Comparison of ENCODE assay signal across 8 mouse cellular contexts in genomic region chr2:180126195-180126594, GRCm38 (mm10). TPM values are rescaled to one million over a fixed set of nuclear protein-coding genes. Genes with fewer than 3 reads are reported as not detected.
DNase-seq lines count a peak whose midpoint lies in the region; ATAC-seq and TF ChIP-seq lines count a peak whose summit lies in the region.

No protein-coding gene starts in this region.

- ATAC-seq in megakaryocyte-erythroid progenitor cell, adult 5-6 weeks (replicated peaks; ENCODE audit: low FRiP score, low TSS enrichment, poor library complexity, severe bottlenecking): peak; percentile 30; the same call in 1 of the 2 replicates

- no peak for TF ChIP-seq POLR2A in thymus, adult 2 months (IDR thresholded peaks at IDR 0.05; ENCODE audit: control insufficient read depth, extremely low read depth, insufficient read depth, low read length, poor library complexity)

- peak; percentile 58 to 77 for DNase-seq in heart, adult 18-20 months
- DNase-seq in heart, embryonic 10.5 days (ENCODE audit: low spot score): no peak
- no peak for DNase-seq in thymus, adult 2 months
- no peak for DNase-seq in thymus, postnatal 0 days (ENCODE audit: low spot score)
- peak; percentile 44 for DNase-seq in heart, adult 8-10 months (ENCODE audit: low spot score)
- no peak for DNase-seq in spleen, adult 12 weeks (ENCODE audit: low spot score)
- DNase-seq in frontal cortex, adult 2 months (ENCODE audit: extremely low spot score in 1 of 2, low spot score in 1 of 2): no peak

- H3K27me3 ChIP-seq in heart, embryonic 10.5 days (ENCODE audit: insufficient read depth, poor library complexity, severe bottlenecking): no peaks in the 10 kb centered on the region
- H3K27me3 ChIP-seq in thymus, adult 2 months (ENCODE audit: control insufficient read depth, insufficient read depth, low read length): no peaks in the 10 kb centered on the region

- TF ChIP-seq CTCF in thymus, adult 2 months (IDR thresholded peaks at IDR 0.05; ENCODE audit: borderline replicate concordance, control insufficient read depth, extremely low read depth, insufficient read depth, low read length, poor library complexity): 0 out of 2 replicates have a peak, but pooled peaks have one; percentile 18

- WGBS in heart, embryonic 10.5 days: 30% methylated on average over 4 of the region's 4 CpGs
- 26% methylated on average over 4 of the region's 4 CpGs for WGBS in thymus, adult 2 months

- H3K36me3 ChIP-seq in heart, embryonic 10.5 days: peaks cover 8% of the 10 kb centered on the region
- no peaks in the 10 kb centered on the region for H3K36me3 ChIP-seq in thymus, adult 2 months (ENCODE audit: control insufficient read depth, insufficient read depth, low read length)

- no peaks in the 10 kb centered on the region for H3K9me3 ChIP-seq in heart, embryonic 10.5 days

- peaks cover 26% of the 10 kb centered on the region for H3K4me1 ChIP-seq in heart, embryonic 10.5 days
- peaks cover 7% of the 10 kb centered on the region; the same call in 1 of the 2 replicates for H3K4me1 ChIP-seq in thymus, adult 2 months (replicated peaks; ENCODE audit: control insufficient read depth, insufficient read depth, low read length)

- H3K4me3 ChIP-seq in heart, embryonic 10.5 days: no peak overlapping the region
- H3K4me3 ChIP-seq in thymus, adult 2 months (ENCODE audit: control insufficient read depth, insufficient read depth, low read length): no peak overlapping the region

- no peak overlapping the region for H3K27ac ChIP-seq in heart, embryonic 10.5 days
- H3K27ac ChIP-seq in thymus, adult 2 months (ENCODE audit: control insufficient read depth, insufficient read depth, low read length): no peak overlapping the region

RNA-seq across cellular contexts. Expression of gene Osbpl2, which starts 7.1 kb away (rescaled TPM):
- total RNA-seq in heart, adult 18-20 months (2021): 10 to 100 TPM; 32.9 to 36.0 TPM
- 29.7 and 38.0 TPM in 2 replicates for polyA plus RNA-seq in heart, embryonic 10.5 days (2016; fragmentation: Nextera tagmentation; extraction: Ambion mirVana)
- 19.3 and 21.7 TPM in 2 replicates for polyA plus RNA-seq in thymus, adult 2 months (2012; rRNA removed)
- polyA plus RNA-seq in thymus, postnatal 0 days (2015; fragmentation: Nextera tagmentation; extraction: Ambion mirVana): 26.5 and 27.3 TPM in 2 replicates
- 10 to 100 TPM; 38.2 to 44.9 (median 39.7) TPM for total RNA-seq in heart, adult 8-10 months (2022)
- 23.9 and 25.4 TPM in 2 replicates for total RNA-seq in megakaryocyte-erythroid progenitor cell, adult 5-6 weeks (2014; fragmentation: Nextera tagmentation)
- 29.4 and 35.1 TPM in 2 replicates for total RNA-seq in megakaryocyte-erythroid progenitor cell, adult 5-6 weeks (2017)
- polyA plus RNA-seq in frontal cortex, adult 2 months (2012; rRNA removed): 48.7 and 51.3 TPM in 2 replicates

RNA-seq across cellular contexts. Expression of gene Hrh3, which starts 21.9 kb away (rescaled TPM):
- total RNA-seq in heart, adult 18-20 months (2021): not detected
- 0.10 TPM in 1 of 2 replicates, not detected in the other for polyA plus RNA-seq in heart, embryonic 10.5 days (2016; fragmentation: Nextera tagmentation; extraction: Ambion mirVana)
- polyA plus RNA-seq in thymus, adult 2 months (2012; rRNA removed): 4.1 and 4.4 TPM in 2 replicates
- polyA plus RNA-seq in thymus, postnatal 0 days (2015; fragmentation: Nextera tagmentation; extraction: Ambion mirVana): 0.46 and 0.49 TPM in 2 replicates
- total RNA-seq in heart, adult 8-10 months (2022): under 1 TPM in 1 of 4 experiments, not detected in 3; 0.22 TPM
- not detected in 2 replicates for total RNA-seq in megakaryocyte-erythroid progenitor cell, adult 5-6 weeks (2014; fragmentation: Nextera tagmentation)
- not detected in 2 replicates for total RNA-seq in megakaryocyte-erythroid progenitor cell, adult 5-6 weeks (2017)
- 95.6 and 98.2 TPM in 2 replicates for polyA plus RNA-seq in frontal cortex, adult 2 months (2012; rRNA removed)

RNA-seq across cellular contexts. Expression of gene Adrm1, which starts 45.1 kb away (rescaled TPM):
- 10 to 100 TPM; 84.0 to 86.8 TPM for total RNA-seq in heart, adult 18-20 months (2021)
- 202 and 240 TPM in 2 replicates for polyA plus RNA-seq in heart, embryonic 10.5 days (2016; fragmentation: Nextera tagmentation; extraction: Ambion mirVana)
- polyA plus RNA-seq in thymus, adult 2 months (2012; rRNA removed): 209 and 213 TPM in 2 replicates
- 195 TPM in 2 replicates for polyA plus RNA-seq in thymus, postnatal 0 days (2015; fragmentation: Nextera tagmentation; extraction: Ambion mirVana)
- total RNA-seq in heart, adult 8-10 months (2022): 10 to 100 TPM; 80.8 to 93.9 (median 90.0) TPM
- total RNA-seq in megakaryocyte-erythroid progenitor cell, adult 5-6 weeks (2014; fragmentation: Nextera tagmentation): 143 and 144 TPM in 2 replicates
- 51.7 and 76.2 TPM in 2 replicates for total RNA-seq in megakaryocyte-erythroid progenitor cell, adult 5-6 weeks (2017)
- 94.8 and 102 TPM in 2 replicates for polyA plus RNA-seq in frontal cortex, adult 2 months (2012; rRNA removed)

RNA-seq across cellular contexts. Expression of gene Mtg2, which starts 55.8 kb away (rescaled TPM):
- 10 to 100 TPM; 27.3 to 31.7 TPM for total RNA-seq in heart, adult 18-20 months (2021)
- polyA plus RNA-seq in heart, embryonic 10.5 days (2016; fragmentation: Nextera tagmentation; extraction: Ambion mirVana): 28.2 and 29.7 TPM in 2 replicates
- polyA plus RNA-seq in thymus, adult 2 months (2012; rRNA removed): 25.1 and 31.3 TPM in 2 replicates
- polyA plus RNA-seq in thymus, postnatal 0 days (2015; fragmentation: Nextera tagmentation; extraction: Ambion mirVana): 25.6 and 25.9 TPM in 2 replicates
- 10 to 100 TPM; 29.1 to 34.0 (median 30.1) TPM for total RNA-seq in heart, adult 8-10 months (2022)
- total RNA-seq in megakaryocyte-erythroid progenitor cell, adult 5-6 weeks (2014; fragmentation: Nextera tagmentation): 14.0 and 20.9 TPM in 2 replicates
- 14.8 and 16.7 TPM in 2 replicates for total RNA-seq in megakaryocyte-erythroid progenitor cell, adult 5-6 weeks (2017)
- 28.8 and 31.5 TPM in 2 replicates for polyA plus RNA-seq in frontal cortex, adult 2 months (2012; rRNA removed)

Comparison
In these comparisons a context has a peak if more than half of its experiments do, and no peak if none do; other contexts are left out.
1. DNase-seq: peak in heart, adult 18-20 months (2 of 2) and heart, adult 8-10 months (single experiment); none in heart, embryonic 10.5 days (single experiment), thymus, adult 2 months (single experiment), thymus, postnatal 0 days (single experiment), spleen, adult 12 weeks (single experiment) and frontal cortex, adult 2 months (0 of 2).
2. RNA of gene Hrh3, which starts 21.9 kb away (polyA plus RNA-seq): 95.6 to 98.2 TPM in frontal cortex, adult 2 months; 4.1 to 4.4 TPM in thymus, adult 2 months, 0.46 to 0.49 TPM in thymus, postnatal 0 days and 0.10 TPM in heart, embryonic 10.5 days; every median in the first group is over 10 times any median in the second.